Mouse (Mus musculus) hindbrain, embryonic 15.5 days (tissue): ENCODE measurements at regions not wholly inside any gene's neighbourhood (a gene's known extent, or its start where the extent isn't known, plus 50 kb on each side); places are given as distances from the start of the nearest gene placed in this dataset.

Experiments used
- ATAC-seq: fragments of 200-750 bp; cut with Nextera tagmentation; 2 replicates; pipeline ENCODE4 v1.8.0; 2017; ENCODE audit warnings: low read depth, moderate number of reproducible peaks, moderate TSS enrichment; ENCODE audit not compliant: low FRiP score
- H3K27ac ChIP-seq: fragments of 300-500 bp; sonication (generic); replicated peaks from 2 replicates; pipeline ENCODE4 v1.5.1; 2015; ENCODE audit warnings: mild to moderate bottlenecking, inconsistent platforms
- H3K27me3 ChIP-seq: fragments of 300-500 bp; sonication (generic); 2 replicates; pipeline ENCODE4 v1.6.1; 2015; ENCODE audit warnings: control low read depth, inconsistent platforms
- H3K36me3 ChIP-seq: fragments of 300-500 bp; sonication (generic); 2 replicates; pipeline ENCODE4 v1.6.1; 2015; ENCODE audit warnings: control low read depth, inconsistent platforms
- H3K4me1 ChIP-seq: fragments of 300-500 bp; sonication (generic); replicated peaks from 2 replicates; pipeline ENCODE4 v1.6.1; 2015; ENCODE audit warnings: control low read depth, inconsistent platforms
- H3K4me2 ChIP-seq: fragments of 300-500 bp; sonication (generic); 2 replicates; pipeline ENCODE4 v1.6.1; 2015; ENCODE audit warnings: moderate library complexity, mild to moderate bottlenecking, inconsistent platforms
- H3K4me3 ChIP-seq: fragments of 300-500 bp; sonication (generic); 2 replicates; pipeline ENCODE4 v1.5.1; 2015; ENCODE audit warnings: mild to moderate bottlenecking, inconsistent platforms
- H3K9ac ChIP-seq: fragments of 300-500 bp; sonication (generic); 2 replicates; pipeline ENCODE4 v1.6.1; 2015; ENCODE audit warnings: inconsistent platforms
- H3K9me3 ChIP-seq: fragments of 300-500 bp; sonication (generic); 2 replicates; pipeline ENCODE4 v1.6.1; 2016; ENCODE audit warnings: control low read depth, inconsistent platforms
- WGBS: fragments of 180-500 bp; shearing (Covaris S2); methylation state at CpG from one replicate; pipeline ENCODE4 v1.1.7; 2015; 5-methylcytosine and 5-hydroxymethylcytosine counted together

DNA sequence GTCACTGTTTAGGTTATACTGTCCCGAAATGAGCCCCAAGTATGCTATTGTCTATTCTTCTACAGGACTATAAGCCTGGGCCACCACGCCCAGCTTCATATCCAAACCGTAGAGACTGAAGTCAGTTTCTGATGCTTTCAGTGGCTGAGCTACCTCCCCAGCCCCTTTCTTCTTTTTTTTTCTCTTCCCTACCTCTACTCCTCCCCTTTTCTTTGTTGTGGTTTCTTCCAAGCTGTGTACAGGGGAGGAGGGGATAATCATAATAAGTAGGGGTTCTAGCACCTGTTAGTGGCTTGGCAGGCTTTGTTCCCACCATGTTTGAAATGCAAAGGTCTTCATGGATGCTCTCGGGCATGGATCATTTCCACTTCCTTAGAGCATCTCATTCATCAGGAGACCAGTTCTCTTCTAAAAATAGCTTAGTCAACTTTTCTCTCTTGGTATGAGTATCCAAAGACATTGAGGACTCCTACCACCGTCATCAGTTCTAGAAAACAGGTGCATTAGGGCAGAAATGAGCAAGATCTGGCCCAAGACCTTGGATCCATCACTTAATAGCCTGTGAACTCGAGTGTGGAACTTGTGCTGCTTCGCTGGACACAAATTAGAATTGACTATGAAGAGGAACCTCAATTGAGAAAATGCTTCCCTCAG, 1383.5 kb downstream of the Gsdmc2 start:
- Histone ChIP-seq H3K27ac (no peak overlapping the region), H3K9me3 (no peaks in the 10 kb centered on the region), H3K9ac (no peak overlapping the region), H3K4me2 (no peak overlapping the region), H3K36me3 (no peaks in the 10 kb centered on the region), H3K27me3 (no peaks in the 10 kb centered on the region), H3K4me3 (no peak overlapping the region), H3K4me1 (0 out of 2 replicates have a peak, but pooled peaks cover 4% of the 10 kb centered on the region)
- WGBS, result 91% methylated on average over 7 of the region's 7 CpGs
- no peak for ATAC-seq

GRCm38 (mm10) chr15:62460724-62461123, 1384.3 kb downstream of the Gsdmc2 start:
- no peak overlapping the region for H3K27ac ChIP-seq
- no peak for ATAC-seq

DNA sequence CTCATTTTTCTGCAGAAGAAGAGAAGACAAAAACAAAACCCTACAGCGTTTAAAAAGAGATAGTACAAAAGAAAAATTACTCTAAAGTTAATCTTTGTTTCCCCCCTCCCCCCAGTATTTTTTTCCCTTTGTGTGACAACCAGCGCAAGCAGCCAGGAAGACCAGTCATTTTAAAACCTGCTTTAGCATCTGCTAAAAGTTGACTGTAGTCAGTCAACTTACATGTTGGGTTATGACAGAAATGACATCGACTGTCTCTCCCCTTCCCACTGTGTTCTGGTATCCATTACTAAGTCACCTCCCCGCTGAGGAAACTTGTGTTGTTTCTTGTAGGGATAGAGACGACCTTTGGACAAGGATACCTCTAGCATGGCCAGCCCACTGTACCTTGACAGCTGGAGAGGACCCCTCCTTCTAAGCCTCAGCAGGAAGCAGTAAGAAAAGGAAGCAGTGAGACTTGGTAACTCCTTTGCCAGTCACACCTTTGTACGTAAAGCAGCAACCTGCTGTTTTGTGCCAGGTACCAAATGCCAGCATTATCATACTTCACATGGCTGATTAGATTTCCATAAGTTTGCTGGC, 1384.9 kb downstream of the Gsdmc2 start:
- no peak for ATAC-seq
- 77% methylated on average over 6 of the region's 6 CpGs for WGBS
- Histone ChIP-seq H3K27ac (no peak overlapping the region), H3K4me3 (no peak overlapping the region), H3K36me3 (no peaks in the 10 kb centered on the region), H3K4me1 (0 out of 2 replicates have a peak, but pooled peaks cover 4% of the 10 kb centered on the region), H3K27me3 (no peaks in the 10 kb centered on the region), H3K4me2 (no peak overlapping the region), H3K9ac (no peak overlapping the region), H3K9me3 (no peaks in the 10 kb centered on the region)

More at GRCm38 (mm10) chr15:62460724-62461123, 1384.3 kb downstream of the Gsdmc2 start:
- 86% methylated on average over 2 of the region's 2 CpGs for WGBS
- no peaks in the 10 kb centered on the region for H3K27me3 ChIP-seq
- no peaks in the 10 kb centered on the region for H3K9me3 ChIP-seq
- no peak overlapping the region for H3K9ac ChIP-seq
- no peak overlapping the region for H3K4me2 ChIP-seq
- H3K36me3 ChIP-seq, result no peaks in the 10 kb centered on the region
- H3K4me1 ChIP-seq, result 0 out of 2 replicates have a peak, but pooled peaks cover 4% of the 10 kb centered on the region
- no peak overlapping the region for H3K4me3 ChIP-seq

DNA sequence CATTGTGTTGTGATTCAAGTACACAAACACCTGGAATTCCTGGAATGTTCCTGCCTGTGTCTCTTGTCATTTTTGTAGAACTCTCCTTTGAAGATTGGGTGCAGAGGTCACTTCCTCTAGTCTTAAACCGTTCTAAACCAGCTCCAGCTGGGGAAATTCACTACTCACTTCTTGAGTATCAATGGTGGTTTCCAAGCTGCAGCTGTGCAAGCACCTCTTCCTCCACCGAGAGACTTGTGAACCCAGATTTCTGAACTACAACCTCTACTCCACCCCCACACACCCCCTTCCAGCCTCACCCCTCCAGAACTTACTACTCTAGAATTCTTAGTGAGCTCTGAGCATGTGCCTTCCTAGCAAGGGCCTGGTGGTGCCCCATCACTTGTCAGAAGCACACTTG, 1387.0 kb downstream of the Gsdmc2 start:
- H3K27me3 ChIP-seq, result no peaks in the 10 kb centered on the region
- H3K4me3 ChIP-seq, result no peak overlapping the region
- ATAC-seq, result no peak
- H3K9me3 ChIP-seq, result no peaks in the 10 kb centered on the region
- H3K27ac ChIP-seq, result no peak overlapping the region
- 0 out of 2 replicates have a peak, but pooled peaks cover 4% of the 10 kb centered on the region for H3K4me1 ChIP-seq
- H3K36me3 ChIP-seq, result no peaks in the 10 kb centered on the region
- WGBS, result 49% methylated on average over 2 of the region's 2 CpGs
- no peak overlapping the region for H3K4me2 ChIP-seq
- no peak overlapping the region for H3K9ac ChIP-seq

- 83% methylated on average over 4 of the region's 4 CpGs for WGBS
- Histone ChIP-seq H3K4me2 (no peak overlapping the region), H3K9me3 (no peaks in the 10 kb centered on the region), H3K27me3 (no peaks in the 10 kb centered on the region), H3K27ac (no peak overlapping the region), H3K36me3 (no peaks in the 10 kb centered on the region), H3K9ac (no peak overlapping the region), H3K4me3 (no peak overlapping the region), H3K4me1 (no peaks in the 10 kb centered on the region)
- no peak for ATAC-seq
These were observed 1387.8 kb downstream of the Gsdmc2 start for GRCm38 (mm10) chr15:62457051-62457664.

- ATAC-seq, result no peak
These were observed 1389.0 kb downstream of the Gsdmc2 start for GRCm38 (mm10) chr15:62456020-62456419.

DNA sequence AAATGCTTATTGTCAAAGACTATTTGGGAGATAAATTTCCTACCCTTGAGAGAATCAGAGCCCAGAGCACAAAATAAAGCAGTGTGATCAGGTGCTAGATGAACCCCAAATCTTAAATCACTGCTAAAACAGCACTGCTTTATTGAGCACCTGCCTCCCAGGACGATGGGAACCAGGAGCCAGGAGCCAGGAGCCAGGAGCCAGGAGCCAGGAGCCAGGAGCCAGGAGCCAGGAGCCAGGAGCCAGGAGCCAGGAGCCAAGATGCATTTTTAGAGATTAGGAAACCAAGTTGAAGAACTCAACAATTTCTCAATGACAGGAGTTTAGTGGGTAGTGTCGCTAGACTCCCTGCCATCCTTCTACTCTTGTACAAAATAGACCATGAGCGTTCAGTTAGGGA, 1396.9 kb downstream of the Gsdmc2 start:
- 84% methylated on average over 3 of the region's 3 CpGs for WGBS
- ATAC-seq, result no peak
- Histone ChIP-seq H3K4me3 (no peak overlapping the region), H3K9ac (no peak overlapping the region), H3K27me3 (no peaks in the 10 kb centered on the region), H3K4me1 (no peaks in the 10 kb centered on the region), H3K36me3 (no peaks in the 10 kb centered on the region), H3K9me3 (no peaks in the 10 kb centered on the region), H3K27ac (no peak overlapping the region), H3K4me2 (no peak overlapping the region)

More at GRCm38 (mm10) chr15:62456020-62456419, 1389.0 kb downstream of the Gsdmc2 start:
- 67% methylated on average over 1 of the region's 1 CpGs for WGBS
- Histone ChIP-seq H3K27ac (no peak overlapping the region), H3K9me3 (no peaks in the 10 kb centered on the region), H3K27me3 (no peaks in the 10 kb centered on the region), H3K36me3 (no peaks in the 10 kb centered on the region), H3K4me1 (no peaks in the 10 kb centered on the region), H3K9ac (no peak overlapping the region), H3K4me2 (no peak overlapping the region), H3K4me3 (no peak overlapping the region)

DNA sequence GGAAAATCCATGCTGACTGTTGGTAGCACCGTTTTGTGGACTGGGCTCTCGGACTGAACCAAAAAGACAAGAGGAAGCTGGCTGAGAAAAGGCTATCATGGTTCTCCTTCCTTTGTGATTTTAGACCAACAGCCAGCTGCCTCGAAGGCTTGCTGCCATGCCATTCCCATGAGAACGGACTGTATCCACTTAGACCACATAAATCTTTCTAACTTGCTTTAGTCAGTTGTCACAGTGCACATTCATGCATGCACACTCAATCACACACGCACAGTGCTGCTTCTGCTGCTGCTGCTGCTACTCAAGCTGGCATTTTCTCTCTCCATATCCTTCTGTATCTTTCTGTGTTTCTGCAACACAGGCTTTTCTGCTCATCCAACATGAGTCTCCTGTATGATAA, 1405.8 kb downstream of the Gsdmc2 start:
- 57% methylated on average over 5 of the region's 5 CpGs for WGBS
- ATAC-seq, result 0 out of 2 replicates have a peak, but pooled peaks have one; percentile 6

DNA sequence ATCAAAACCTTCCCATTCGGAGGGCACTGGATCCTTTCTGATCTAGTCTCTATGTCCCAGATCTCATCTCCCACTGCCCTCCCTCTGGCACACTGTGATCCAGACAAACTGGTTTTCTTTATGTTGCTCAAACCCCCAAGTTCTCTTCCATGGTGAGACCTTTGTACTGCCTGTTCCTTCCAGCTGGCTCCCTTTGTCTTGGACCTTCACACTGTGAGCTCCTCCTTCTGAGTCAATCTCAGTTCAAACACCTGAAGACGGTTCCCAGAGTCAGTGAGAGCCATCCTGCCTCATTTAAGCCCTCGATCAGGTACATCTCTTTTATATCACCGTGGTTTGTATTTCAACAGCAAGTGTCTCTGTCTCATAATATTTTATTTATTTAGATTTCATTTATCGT, 1408.3 kb downstream of the Gsdmc2 start:
- Histone ChIP-seq H3K27me3 (no peaks in the 10 kb centered on the region), H3K4me1 (no peaks in the 10 kb centered on the region), H3K36me3 (no peaks in the 10 kb centered on the region), H3K4me3 (no peak overlapping the region), H3K9me3 (no peaks in the 10 kb centered on the region), H3K27ac (no peak overlapping the region), H3K9ac (no peak overlapping the region), H3K4me2 (no peak overlapping the region)
- 85% methylated on average over 5 of the region's 5 CpGs for WGBS
- no peak for ATAC-seq

More for the DNA sequence above, 1405.8 kb downstream of the Gsdmc2 start:
- no peak overlapping the region for H3K4me2 ChIP-seq
- H3K9ac ChIP-seq, result no peak overlapping the region
- H3K9me3 ChIP-seq, result no peaks in the 10 kb centered on the region
- no peaks in the 10 kb centered on the region for H3K4me1 ChIP-seq
- H3K4me3 ChIP-seq, result no peak overlapping the region
- no peaks in the 10 kb centered on the region for H3K27me3 ChIP-seq
- no peak overlapping the region for H3K27ac ChIP-seq
- no peaks in the 10 kb centered on the region for H3K36me3 ChIP-seq

DNA sequence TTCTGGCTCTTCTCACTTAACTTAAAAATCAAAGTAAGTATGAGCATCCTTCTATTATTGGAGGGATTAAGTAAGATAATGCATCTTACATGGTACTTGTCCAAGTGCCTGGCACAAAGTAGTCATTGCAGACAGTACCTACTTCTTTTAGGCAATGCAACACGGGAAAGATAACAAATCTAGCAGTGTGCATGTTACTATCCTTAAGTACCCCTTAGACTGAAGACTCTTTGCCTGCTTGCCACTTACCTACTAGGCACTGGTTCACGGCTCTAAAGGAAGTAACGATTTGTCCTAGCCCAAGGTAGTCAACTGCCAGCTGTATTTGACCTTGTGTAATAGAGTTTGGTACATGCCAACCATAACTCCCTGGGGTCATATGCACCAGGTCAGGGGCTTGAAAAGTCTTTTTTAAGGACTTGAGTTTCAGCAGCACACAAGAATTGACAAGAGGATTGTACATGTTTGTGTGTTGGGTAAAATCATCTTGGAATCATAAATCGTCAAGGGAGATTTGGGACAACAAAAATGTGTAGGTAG, 1409.8 kb downstream of the Gsdmc2 start:
- Histone ChIP-seq H3K9ac (no peak overlapping the region), H3K36me3 (no peaks in the 10 kb centered on the region), H3K9me3 (no peaks in the 10 kb centered on the region), H3K4me1 (no peaks in the 10 kb centered on the region), H3K27me3 (no peaks in the 10 kb centered on the region), H3K4me2 (no peak overlapping the region), H3K27ac (no peak overlapping the region), H3K4me3 (no peak overlapping the region)
- WGBS, result 97% methylated on average over 4 of the region's 4 CpGs
- ATAC-seq, result no peak

GRCm38 (mm10) chr15:62432742-62433245, 1412.2 kb downstream of the Gsdmc2 start:
- Histone ChIP-seq H3K4me3 (no peak overlapping the region), H3K27me3 (no peaks in the 10 kb centered on the region), H3K4me2 (no peak overlapping the region), H3K9me3 (no peaks in the 10 kb centered on the region), H3K4me1 (no peaks in the 10 kb centered on the region), H3K27ac (no peak overlapping the region), H3K36me3 (no peaks in the 10 kb centered on the region), H3K9ac (no peak overlapping the region)
- no peak for ATAC-seq
- 100% methylated on average over 1 of the region's 1 CpGs for WGBS

DNA sequence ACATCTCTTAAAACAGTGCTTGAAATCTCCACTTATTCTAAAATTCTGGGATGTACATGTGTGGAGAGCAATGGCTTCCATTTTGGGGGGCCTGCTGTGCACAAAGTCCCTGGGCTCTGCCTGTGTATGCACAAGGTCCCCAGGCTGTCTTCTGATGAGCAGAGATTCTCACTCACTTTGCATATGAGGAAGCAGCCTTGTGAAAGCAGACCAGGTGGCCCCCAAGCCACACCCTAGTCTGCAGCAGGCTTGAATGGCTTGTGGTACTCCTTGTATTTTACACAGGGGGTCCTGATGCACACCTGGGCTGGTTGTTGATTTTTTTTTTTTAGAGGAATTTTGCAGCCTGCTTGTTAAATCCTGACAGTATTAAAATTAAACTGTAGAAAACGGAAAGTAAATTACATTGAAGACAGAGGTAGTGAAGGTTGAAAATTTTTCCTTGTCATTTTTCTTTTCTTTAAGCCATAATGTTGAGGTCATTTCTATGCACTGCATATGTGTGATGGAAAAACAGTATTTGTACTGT, 1413.8 kb downstream of the Gsdmc2 start:
- WGBS, result 96% methylated on average over 1 of the region's 1 CpGs
- no peak overlapping the region for H3K27ac ChIP-seq
- no peaks in the 10 kb centered on the region for H3K27me3 ChIP-seq
- no peak overlapping the region for H3K4me2 ChIP-seq
- no peak overlapping the region for H3K4me3 ChIP-seq
- H3K9me3 ChIP-seq, result no peaks in the 10 kb centered on the region
- no peaks in the 10 kb centered on the region for H3K36me3 ChIP-seq
- H3K4me1 ChIP-seq, result no peaks in the 10 kb centered on the region
- H3K9ac ChIP-seq, result no peak overlapping the region
- no peak for ATAC-seq
